Mouse (Mus musculus): ENCODE results near the gene Dmp1.

GRCm38 (mm10) chr5:104160581-104160980 is 41.8 kb upstream of the Dmp1 start:
- TF ChIP-seq POLR2A (IDR thresholded peaks at IDR 0.05; ENCODE audit: extremely low read depth, insufficient read depth, low read length) (no peak), CTCF (IDR thresholded peaks at IDR 0.05; ENCODE audit: extremely low read depth, insufficient read depth, low read length) (no peak)

All from cortical plate, adult 2 months (tissue).